Mouse (Mus musculus): ENCODE data around the gene Dgki. TPM values are rescaled to one million over a fixed set of nuclear protein-coding genes. Genes with fewer than 3 reads are reported as not detected.

The Dgki gene
- total RNA-seq, 2 experiments from 2014 or later = 0.13 to 0.15 TPM

GRCm38 (mm10) chr6:37240140-37240539, 59.8 kb downstream of the Dgki start:
- no peak for DNase-seq

- DNase-seq = no peak
Measured at GRCm38 (mm10) chr6:37236893-37237292, 63.1 kb downstream of the Dgki start.

GRCm38 (mm10) chr6:37231148-37231547, 68.8 kb downstream of the Dgki start:
- no peak for DNase-seq

- no peak for DNase-seq
Measured at GRCm38 (mm10) chr6:37222947-37223510, 77.0 kb downstream of the Dgki start.

- DNase-seq = no peak
Measured at GRCm38 (mm10) chr6:37222016-37222415, 78.0 kb downstream of the Dgki start.

- DNase-seq = no peak
Measured at GRCm38 (mm10) chr6:37219110-37219509, 80.9 kb downstream of the Dgki start.

GRCm38 (mm10) chr6:37216342-37216763, 83.6 kb downstream of the Dgki start:
- peak; percentile 24 for DNase-seq

- no peak for DNase-seq
Measured at GRCm38 (mm10) chr6:37215655-37216054, 84.3 kb downstream of the Dgki start.

- no peak for DNase-seq
Measured at GRCm38 (mm10) chr6:37212930-37213329, 87.1 kb downstream of the Dgki start.

- DNase-seq = no peak
Measured at GRCm38 (mm10) chr6:37211545-37212247, 88.3 kb downstream of the Dgki start.

GRCm38 (mm10) chr6:37202901-37203300, 97.1 kb downstream of the Dgki start:
- no peak for DNase-seq

- DNase-seq = no peak
Measured at GRCm38 (mm10) chr6:37200840-37201239, 99.1 kb downstream of the Dgki start.

GRCm38 (mm10) chr6:37199502-37199901, 100.5 kb downstream of the Dgki start:
- no peak for DNase-seq

GRCm38 (mm10) chr6:37197745-37198144, 102.2 kb downstream of the Dgki start:
- DNase-seq = no peak

- no peak for DNase-seq
Measured at GRCm38 (mm10) chr6:37196870-37197269, 103.1 kb downstream of the Dgki start.

GRCm38 (mm10) chr6:37195766-37196165, 104.2 kb downstream of the Dgki start:
- no peak for DNase-seq

GRCm38 (mm10) chr6:37181961-37182360, 118.0 kb downstream of the Dgki start:
- no peak for DNase-seq

GRCm38 (mm10) chr6:37171149-37171832, 128.7 kb downstream of the Dgki start:
- DNase-seq = no peak

GRCm38 (mm10) chr6:37158880-37159279, 141.1 kb downstream of the Dgki start:
- DNase-seq = no peak

- no peak for DNase-seq
Measured at GRCm38 (mm10) chr6:37154051-37154450, 145.9 kb downstream of the Dgki start.

- DNase-seq = no peak
Measured at GRCm38 (mm10) chr6:37150483-37150882, 149.5 kb downstream of the Dgki start.

- no peak for DNase-seq
Measured at GRCm38 (mm10) chr6:37150038-37150437, 149.9 kb downstream of the Dgki start.

GRCm38 (mm10) chr6:37149196-37149595, 150.8 kb downstream of the Dgki start:
- no peak for DNase-seq

All from gastrocnemius, postnatal 25 days (tissue).